Mouse (Mus musculus) limb, embryonic 12.5 days (tissue): Measurements from ENCODE around the gene Scarf2. TPM values are rescaled to one million over a fixed set of nuclear protein-coding genes. Genes with fewer than 3 reads are reported as not detected.

Source experiments
- ATAC-seq: fragments of 200-750 bp; cut with Nextera tagmentation; 2 replicates; pipeline ENCODE4 v1.8.0; 2017; ENCODE audit warnings: low read depth, moderate TSS enrichment; ENCODE audit not compliant: insufficient number of reproducible peaks, insufficient read depth, low FRiP score, low TSS enrichment
- H3K27ac ChIP-seq: fragments of 300-500 bp; sonication (generic); 2 replicates; pipeline ENCODE4 v1.5.1; 2016; ENCODE audit warnings: mild to moderate bottlenecking, moderate library complexity
- H3K27me3 ChIP-seq: fragments of 300-500 bp; sonication (generic); 2 replicates; pipeline ENCODE4 v1.6.1; 2016; ENCODE audit warnings: mild to moderate bottlenecking, moderate library complexity
- H3K36me3 ChIP-seq: fragments of 300-500 bp; sonication (generic); 2 replicates; pipeline ENCODE4 v1.6.1; 2016; ENCODE audit warnings: mild to moderate bottlenecking, moderate library complexity
- H3K4me1 ChIP-seq: fragments of 300-500 bp; sonication (generic); replicated peaks from 2 replicates; pipeline ENCODE4 v1.6.1; 2016
- H3K4me2 ChIP-seq: fragments of 300-500 bp; sonication (generic); 2 replicates; pipeline ENCODE4 v1.6.1; 2016; ENCODE audit warnings: mild to moderate bottlenecking, moderate library complexity
- H3K4me3 ChIP-seq: fragments of 300-500 bp; sonication (generic); replicated peaks from 2 replicates; pipeline ENCODE4 v1.5.1; 2016; ENCODE audit warnings: mild to moderate bottlenecking
- H3K9ac ChIP-seq: fragments of 300-500 bp; sonication (generic); replicated peaks from 2 replicates; pipeline ENCODE4 v1.6.1; 2016; ENCODE audit warnings: mild to moderate bottlenecking, moderate library complexity
- H3K9me3 ChIP-seq: fragments of 300-500 bp; sonication (generic); 2 replicates; pipeline ENCODE4 v1.6.1; 2016; ENCODE audit warnings: mild to moderate bottlenecking, moderate library complexity
- WGBS: fragments of 180-500 bp; shearing (Covaris S2); methylation state at CpG from one replicate; pipeline ENCODE4 v1.1.7; 2016; 5-methylcytosine and 5-hydroxymethylcytosine counted together
- polyA plus RNA-seq: library from polyadenylated mRNA; unstranded; fragments of >200 nt; fragmentation: Nextera tagmentation; extraction: Ambion mirVana; gene quantifications from 2 replicates; pipeline ENCODE4 v1.2.1, GENCODE M21; 2016

The Scarf2 gene
- polyA plus RNA-seq: 41.0 and 46.3 TPM in 2 replicates

GRCm38 (mm10) chr16:17796971-17797811 is at the start of gene Scarf2:
TSS of gene Scarf2 (plus strand) at chr16:17797282.
- WGBS: under 1% methylated on average over 76 of the region's 81 CpGs
- Histone ChIP-seq H3K4me1 (peaks cover 56% of the 10 kb centered on the region), H3K27ac (peak within 1 kb of the TSS; percentile 96), H3K9ac (peak within 1 kb of the TSS; percentile 97), H3K27me3 (peaks cover 32% of the 10 kb centered on the region), H3K4me2 (peak within 1 kb of the TSS; percentile 88), H3K9me3 (no peaks in the 10 kb centered on the region), H3K4me3 (peak within 1 kb of the TSS; percentile 90), H3K36me3 (peaks cover 27% of the 10 kb centered on the region)
- peak; percentile 57 for ATAC-seq

GRCm38 (mm10) chr16:17753001-17753400 is 44.1 kb upstream of the Scarf2 start:
- WGBS: 22% methylated on average over 3 of the region's 3 CpGs
- Histone ChIP-seq H3K27ac (no peak overlapping the region), H3K36me3 (no peaks in the 10 kb centered on the region), H3K9ac (no peak overlapping the region), H3K9me3 (no peaks in the 10 kb centered on the region), H3K4me1 (no peaks in the 10 kb centered on the region), H3K4me2 (no peak overlapping the region), H3K4me3 (no peak overlapping the region), H3K27me3 (0 out of 2 replicates have a peak, but pooled peaks cover 3% of the 10 kb centered on the region)
- ATAC-seq: no peak

- Histone ChIP-seq H3K4me2 (no peak overlapping the region), H3K9ac (no peak overlapping the region), H3K9me3 (no peaks in the 10 kb centered on the region), H3K27me3 (0 out of 2 replicates have a peak, but pooled peaks cover 3% of the 10 kb centered on the region), H3K4me3 (no peak overlapping the region), H3K36me3 (no peaks in the 10 kb centered on the region), H3K27ac (no peak overlapping the region), H3K4me1 (no peaks in the 10 kb centered on the region)
- 48% methylated on average over 1 of the region's 1 CpGs for WGBS
- ATAC-seq: no peak
These were observed 43.4 kb upstream of the Scarf2 start for GRCm38 (mm10) chr16:17753686-17754085.

- WGBS: 89% methylated on average over 1 of the region's 1 CpGs
- no peak overlapping the region for H3K27ac ChIP-seq
- peaks cover 29% of the 10 kb centered on the region for H3K4me1 ChIP-seq
- 0 out of 2 replicates have a peak, but pooled peaks cover 3% of the 10 kb centered on the region for H3K27me3 ChIP-seq
- no peaks in the 10 kb centered on the region for H3K9me3 ChIP-seq
- H3K4me3 ChIP-seq: no peak overlapping the region
- H3K36me3 ChIP-seq: peaks cover 7% of the 10 kb centered on the region; the same call in 1 of the 2 replicates
- no peak overlapping the region for H3K9ac ChIP-seq
- no peak for ATAC-seq
- H3K4me2 ChIP-seq: no peak overlapping the region
These were observed 39.3 kb upstream of the Scarf2 start for GRCm38 (mm10) chr16:17757756-17758155.

GRCm38 (mm10) chr16:17758902-17759301 is 38.2 kb upstream of the Scarf2 start:
- WGBS: 59% methylated on average over 9 of the region's 9 CpGs
- no peak for ATAC-seq
- peaks cover 30% of the 10 kb centered on the region for H3K4me1 ChIP-seq
- H3K27ac ChIP-seq: no peak overlapping the region
- H3K4me2 ChIP-seq: peak overlapping the region; percentile 71
- 0 out of 2 replicates have a peak, but pooled peaks cover 3% of the 10 kb centered on the region for H3K27me3 ChIP-seq
- H3K4me3 ChIP-seq: peak overlapping the region; percentile 60
- H3K36me3 ChIP-seq: peaks cover 9% of the 10 kb centered on the region; the same call in 1 of the 2 replicates
- no peaks in the 10 kb centered on the region for H3K9me3 ChIP-seq
- H3K9ac ChIP-seq: peak overlapping the region; percentile 86; the same call in 1 of the 2 replicates

GRCm38 (mm10) chr16:17759344-17759773 is 37.7 kb upstream of the Scarf2 start, which contains the start of gene Klhl22:
TSS of gene Klhl22 (plus strand) at chr16:17759618.
- Histone ChIP-seq H3K9ac (peak within 1 kb of the TSS; percentile 86), H3K4me1 (peaks cover 34% of the 10 kb centered on the region), H3K4me3 (peak within 1 kb of the TSS; percentile 60), H3K36me3 (peaks cover 13% of the 10 kb centered on the region), H3K27me3 (0 out of 2 replicates have a peak, but pooled peaks cover 3% of the 10 kb centered on the region), H3K9me3 (no peaks in the 10 kb centered on the region), H3K27ac (peak within 1 kb of the TSS; percentile 66), H3K4me2 (peak within 1 kb of the TSS; percentile 71)
- ATAC-seq: peak; percentile 90
- 1% methylated on average over 28 of the region's 28 CpGs for WGBS

GRCm38 (mm10) chr16:17759813-17760321 is 37.2 kb upstream of the Scarf2 start:
- H3K4me3 ChIP-seq: peak overlapping the region; percentile 60
- no peaks in the 10 kb centered on the region for H3K9me3 ChIP-seq
- 0 out of 2 replicates have a peak, but pooled peaks cover under 1% of the 10 kb centered on the region for H3K27me3 ChIP-seq
- peak overlapping the region; percentile 71 for H3K4me2 ChIP-seq
- peaks cover 35% of the 10 kb centered on the region for H3K4me1 ChIP-seq
- H3K9ac ChIP-seq: peak overlapping the region; percentile 86
- H3K36me3 ChIP-seq: peaks cover 17% of the 10 kb centered on the region
- 2% methylated on average over 51 of the region's 54 CpGs for WGBS
- H3K27ac ChIP-seq: peak overlapping the region; percentile 66
- ATAC-seq: peak; percentile 76

- Histone ChIP-seq H3K36me3 (peaks cover 23% of the 10 kb centered on the region), H3K4me1 (peaks cover 35% of the 10 kb centered on the region), H3K4me2 (peak overlapping the region; percentile 71), H3K4me3 (peak overlapping the region; percentile 60), H3K27ac (no peak overlapping the region), H3K9me3 (no peaks in the 10 kb centered on the region), H3K27me3 (no peaks in the 10 kb centered on the region), H3K9ac (no peak overlapping the region)
- peak; percentile 11; the same call in 1 of the 2 replicates for ATAC-seq
- 31% methylated on average over 8 of the region's 8 CpGs for WGBS
These were observed 36.4 kb upstream of the Scarf2 start for GRCm38 (mm10) chr16:17760657-17761056.

- Histone ChIP-seq H3K9me3 (no peaks in the 10 kb centered on the region), H3K27ac (no peak overlapping the region), H3K4me2 (peak overlapping the region; percentile 71), H3K27me3 (no peaks in the 10 kb centered on the region), H3K36me3 (peaks cover 27% of the 10 kb centered on the region), H3K4me1 (peaks cover 35% of the 10 kb centered on the region), H3K9ac (no peak overlapping the region), H3K4me3 (peak overlapping the region; percentile 60; the same call in 1 of the 2 replicates)
- no peak for ATAC-seq
- WGBS: 35% methylated on average over 1 of the region's 1 CpGs
These were observed 36.0 kb upstream of the Scarf2 start for GRCm38 (mm10) chr16:17761074-17761473.

- no peak for ATAC-seq
- Histone ChIP-seq H3K27me3 (no peaks in the 10 kb centered on the region), H3K9me3 (no peaks in the 10 kb centered on the region), H3K4me1 (peaks cover 32% of the 10 kb centered on the region), H3K36me3 (peaks cover 56% of the 10 kb centered on the region), H3K4me3 (no peak overlapping the region), H3K4me2 (no peak overlapping the region), H3K9ac (no peak overlapping the region), H3K27ac (no peak overlapping the region)
- WGBS: 80% methylated on average over 4 of the region's 4 CpGs
These were observed 33.0 kb upstream of the Scarf2 start for GRCm38 (mm10) chr16:17764108-17764511.

- Histone ChIP-seq H3K36me3 (peaks cover 77% of the 10 kb centered on the region), H3K4me1 (0 out of 2 replicates have a peak, but pooled peaks cover 4% of the 10 kb centered on the region), H3K27me3 (no peaks in the 10 kb centered on the region), H3K9ac (no peak overlapping the region), H3K27ac (no peak overlapping the region), H3K4me3 (no peak overlapping the region), H3K9me3 (no peaks in the 10 kb centered on the region), H3K4me2 (no peak overlapping the region)
- no peak for ATAC-seq
- WGBS: 82% methylated on average over 7 of the region's 7 CpGs
These were observed 28.2 kb upstream of the Scarf2 start for GRCm38 (mm10) chr16:17768834-17769233.
